Mouse (Mus musculus) CH12.LX (cell line): ENCODE data around the gene Tysnd1.

Source experiments
- CTCF ChIP-seq, 2 experiments: IDR thresholded peaks in 1 of 2; conservative IDR thresholded peaks in 1 of 2; 2 replicates each; pipeline ENCODE4 v1.5.1; 2011 to 2012; ENCODE audit warnings: low read depth in 2 of 2, low read length in 2 of 2, improper control_type of control experiment in 1 of 2, inconsistent platforms in 1 of 2, mild to moderate bottlenecking in 1 of 2, moderate library complexity in 1 of 2
- E2F4 ChIP-seq: IDR thresholded peaks from 2 replicates; pipeline ENCODE4 v1.6.1; 2011; ENCODE audit warnings: low read depth, low read length, improper control_type of control experiment; ENCODE audit not compliant: insufficient replicate concordance
- MAZ ChIP-seq: IDR thresholded peaks from 2 replicates; pipeline ENCODE4 v1.6.1; 2012; ENCODE audit warnings: low read depth, mild to moderate bottlenecking, inconsistent platforms, low read length, improper control_type of control experiment, moderate library complexity
- POLR2AphosphoS2 ChIP-seq: IDR thresholded peaks from 2 replicates; pipeline ENCODE4 v1.6.1; 2011; ENCODE audit warnings: low read depth, low read length, improper control_type of control experiment

DNA sequence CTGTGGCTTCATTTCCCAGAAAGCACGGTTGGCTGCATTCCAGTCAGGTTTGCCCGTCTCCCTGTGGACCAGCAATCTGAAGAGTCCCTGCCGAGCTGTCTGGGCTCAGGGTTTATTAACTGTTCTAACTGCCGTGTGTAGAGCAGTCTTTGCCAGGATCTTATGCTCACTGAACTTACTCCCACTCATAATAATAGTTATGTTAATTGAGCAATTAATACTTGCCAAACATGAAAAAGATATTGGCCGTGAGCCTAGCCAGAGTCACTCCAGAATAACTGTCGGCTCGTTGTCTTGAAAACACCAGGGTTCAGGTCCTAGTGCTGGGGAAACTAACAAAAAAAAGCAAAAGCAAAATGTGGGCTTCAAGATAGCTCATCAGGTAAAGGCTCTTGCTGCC, 26.0 kb upstream of the Tysnd1 start:
- TF ChIP-seq CTCF (conservative IDR thresholded peaks at IDR 0.05 in 1 of 2, IDR thresholded peaks at IDR 0.05 in 1 of 2; ENCODE audit: low read depth in 2 of 2, low read length in 2 of 2) (no peak), E2F4 (no peak), MAZ (no peak), POLR2AphosphoS2 (no peak)
